Comparison of ENCODE assay signal across 8 mouse cellular contexts in genomic region chr6:113443091-113443490, GRCm38 (mm10). TPM values are rescaled to one million over a fixed set of nuclear protein-coding genes. Genes with fewer than 3 reads are reported as not detected.
DNase-seq lines count a peak whose midpoint lies in the region; ATAC-seq lines count a peak whose summit lies in the region.

No protein-coding gene starts in this region.

- peak overlapping the region; percentile 90 for H3K4me2 ChIP-seq in neural tube, embryonic 15.5 days

- DNase-seq in A20 (ENCODE audit: low read depth, low spot score): peak; percentile 57
- DNase-seq in embryo, embryonic 11 days: peak; percentile 16
- DNase-seq in limb, embryonic 10.5 days (ENCODE audit: low spot score): no peak
- no peak for DNase-seq in adrenal gland, postnatal 25 days
- DNase-seq in adrenal gland, adult 8-10 months: no peak

- H3K9ac ChIP-seq in neural tube, embryonic 15.5 days (replicated peaks): peak overlapping the region; percentile 97

- peaks cover 19% of the 10 kb centered on the region for H3K4me1 ChIP-seq in erythroblast, embryonic 14.5 days (ENCODE audit: control insufficient read depth)
- H3K4me1 ChIP-seq in limb, embryonic 10.5 days: peaks cover 9% of the 10 kb centered on the region
- peaks cover 15% of the 10 kb centered on the region for H3K4me1 ChIP-seq in neural tube, embryonic 15.5 days

- H3K4me3 ChIP-seq in erythroblast, embryonic 14.5 days (replicated peaks): peak overlapping the region; percentile 74
- peak overlapping the region; percentile 96 for H3K4me3 ChIP-seq in limb, embryonic 10.5 days
- peak overlapping the region; percentile 95 for H3K4me3 ChIP-seq in neural tube, embryonic 15.5 days (replicated peaks)

- peaks cover 22% of the 10 kb centered on the region for H3K36me3 ChIP-seq in erythroblast, embryonic 14.5 days (ENCODE audit: control insufficient read depth)
- peaks cover 27% of the 10 kb centered on the region for H3K36me3 ChIP-seq in limb, embryonic 10.5 days
- H3K36me3 ChIP-seq in neural tube, embryonic 15.5 days: peaks cover 20% of the 10 kb centered on the region

- no peak for ATAC-seq in erythroblast, adult 5-6 weeks (replicated peaks; ENCODE audit: low FRiP score, poor library complexity, severe bottlenecking)
- no peak for ATAC-seq in neural tube, embryonic 15.5 days (ENCODE audit: low FRiP score)

- H3K9me3 ChIP-seq in erythroblast, embryonic 14.5 days (ENCODE audit: control insufficient read depth, low read length): no peaks in the 10 kb centered on the region
- H3K9me3 ChIP-seq in limb, embryonic 10.5 days (replicated peaks): no peaks in the 10 kb centered on the region
- no peaks in the 10 kb centered on the region for H3K9me3 ChIP-seq in neural tube, embryonic 15.5 days (replicated peaks)

- H3K27me3 ChIP-seq in erythroblast, embryonic 14.5 days (ENCODE audit: control insufficient read depth): no peaks in the 10 kb centered on the region
- H3K27me3 ChIP-seq in limb, embryonic 10.5 days (ENCODE audit: low read depth, poor library complexity, severe bottlenecking): no peaks in the 10 kb centered on the region
- 0 out of 2 replicates have a peak, but pooled peaks cover 3% of the 10 kb centered on the region for H3K27me3 ChIP-seq in neural tube, embryonic 15.5 days (replicated peaks)

- 48% methylated on average over 12 of the region's 12 CpGs for WGBS in limb, embryonic 10.5 days
- WGBS in neural tube, embryonic 15.5 days: 50% methylated on average over 12 of the region's 12 CpGs

- H3K27ac ChIP-seq in limb, embryonic 10.5 days: peak overlapping the region; percentile 92
- H3K27ac ChIP-seq in neural tube, embryonic 15.5 days (replicated peaks): peak overlapping the region; percentile 85

RNA-seq across cellular contexts. Expression of gene Jagn1, which starts 0.7 kb away (rescaled TPM):
- 0.23 and 0.38 TPM in 2 replicates for polyA plus RNA-seq in erythroblast, embryonic 14.5 days (2012)
- total RNA-seq in erythroblast, adult 5-6 weeks (2015; ENCODE audit: low replicate concordance): 8.1 and 14.4 TPM in 2 replicates
- total RNA-seq in erythroblast, adult 5-6 weeks (2017; ENCODE audit: low replicate concordance): 2.0 and 3.1 TPM in 2 replicates
- polyA plus RNA-seq in limb, embryonic 10.5 days (2016; fragmentation: Nextera tagmentation; extraction: Ambion mirVana): 90.3 and 98.5 TPM in 2 replicates
- polyA plus RNA-seq in neural tube, embryonic 15.5 days (2015; fragmentation: Nextera tagmentation; extraction: Ambion mirVana): 103 TPM in 2 replicates
- total RNA-seq in adrenal gland, postnatal 25 days (2021): 47.5 and 55.0 TPM in 2 replicates
- 10 to 100 TPM; 40.6 to 52.5 (median 46.4) TPM for total RNA-seq in adrenal gland, adult 8-10 months (2022)

RNA-seq across cellular contexts. Expression of gene Cidec, which starts 7.5 kb away (rescaled TPM):
- polyA plus RNA-seq in erythroblast, embryonic 14.5 days (2012): not detected in 2 replicates
- not detected in 2 replicates for total RNA-seq in erythroblast, adult 5-6 weeks (2015; ENCODE audit: low replicate concordance)
- not detected in 2 replicates for total RNA-seq in erythroblast, adult 5-6 weeks (2017; ENCODE audit: low replicate concordance)
- not detected in 2 replicates for polyA plus RNA-seq in limb, embryonic 10.5 days (2016; fragmentation: Nextera tagmentation; extraction: Ambion mirVana)
- 0.24 TPM in 1 of 2 replicates, not detected in the other for polyA plus RNA-seq in neural tube, embryonic 15.5 days (2015; fragmentation: Nextera tagmentation; extraction: Ambion mirVana)
- total RNA-seq in adrenal gland, postnatal 25 days (2021): 153 and 182 TPM in 2 replicates
- total RNA-seq in adrenal gland, adult 8-10 months (2022): 100 to 1,000 TPM; 185 to 405 (median 283) TPM

RNA-seq across cellular contexts. Expression of gene Il17re, which starts 15.2 kb away (rescaled TPM):
- not detected in 2 replicates for polyA plus RNA-seq in erythroblast, embryonic 14.5 days (2012)
- total RNA-seq in erythroblast, adult 5-6 weeks (2015; ENCODE audit: low replicate concordance): 0.42 TPM in 1 of 2 replicates, not detected in the other
- total RNA-seq in erythroblast, adult 5-6 weeks (2017; ENCODE audit: low replicate concordance): 0.51 TPM in 1 of 2 replicates, not detected in the other
- 2.2 and 2.3 TPM in 2 replicates for polyA plus RNA-seq in limb, embryonic 10.5 days (2016; fragmentation: Nextera tagmentation; extraction: Ambion mirVana)
- polyA plus RNA-seq in neural tube, embryonic 15.5 days (2015; fragmentation: Nextera tagmentation; extraction: Ambion mirVana): 0.50 and 1.5 TPM in 2 replicates
- 0.76 and 1.5 TPM in 2 replicates for total RNA-seq in adrenal gland, postnatal 25 days (2021)
- 1 to 10 TPM in 3 of 4 experiments, under 1 TPM in 1; 0.74 to 1.9 (median 1.1) TPM for total RNA-seq in adrenal gland, adult 8-10 months (2022)

RNA-seq across cellular contexts. Expression of gene Rpusd3, which starts 24.0 kb away (rescaled TPM):
- polyA plus RNA-seq in erythroblast, embryonic 14.5 days (2012): 9.0 and 14.6 TPM in 2 replicates
- total RNA-seq in erythroblast, adult 5-6 weeks (2015; ENCODE audit: low replicate concordance): not detected in 2 replicates
- 2.8 TPM in 1 of 2 replicates, not detected in the other for total RNA-seq in erythroblast, adult 5-6 weeks (2017; ENCODE audit: low replicate concordance)
- polyA plus RNA-seq in limb, embryonic 10.5 days (2016; fragmentation: Nextera tagmentation; extraction: Ambion mirVana): 37.9 and 40.8 TPM in 2 replicates
- polyA plus RNA-seq in neural tube, embryonic 15.5 days (2015; fragmentation: Nextera tagmentation; extraction: Ambion mirVana): 20.0 and 24.6 TPM in 2 replicates
- total RNA-seq in adrenal gland, postnatal 25 days (2021): 7.6 and 8.1 TPM in 2 replicates
- 10 to 100 TPM in 3 of 4 experiments, 1 to 10 TPM in 1; 7.6 to 13.8 (median 11.6) TPM for total RNA-seq in adrenal gland, adult 8-10 months (2022)

RNA-seq across cellular contexts. Expression of gene Il17rc, which starts 28.1 kb away (rescaled TPM):
- not detected in 2 replicates for polyA plus RNA-seq in erythroblast, embryonic 14.5 days (2012)
- total RNA-seq in erythroblast, adult 5-6 weeks (2015; ENCODE audit: low replicate concordance): not detected in 2 replicates
- not detected in 2 replicates for total RNA-seq in erythroblast, adult 5-6 weeks (2017; ENCODE audit: low replicate concordance)
- polyA plus RNA-seq in limb, embryonic 10.5 days (2016; fragmentation: Nextera tagmentation; extraction: Ambion mirVana): 3.4 and 4.0 TPM in 2 replicates
- polyA plus RNA-seq in neural tube, embryonic 15.5 days (2015; fragmentation: Nextera tagmentation; extraction: Ambion mirVana): 3.5 and 9.5 TPM in 2 replicates
- total RNA-seq in adrenal gland, postnatal 25 days (2021): 18.0 and 19.3 TPM in 2 replicates
- total RNA-seq in adrenal gland, adult 8-10 months (2022): 10 to 100 TPM; 17.5 to 29.1 (median 24.0) TPM

Comparison
In these comparisons a context has a peak if more than half of its experiments do, and no peak if none do; other contexts are left out.
1. DNase-seq: peak in A20 (single experiment) and embryo, embryonic 11 days (single experiment); none in limb, embryonic 10.5 days (single experiment), adrenal gland, postnatal 25 days (single experiment) and adrenal gland, adult 8-10 months (single experiment).
2. RNA of gene Cidec, which starts 7.5 kb away (total RNA-seq): 185 to 405 TPM in adrenal gland, adult 8-10 months and 153 to 182 TPM in adrenal gland, postnatal 25 days; not detected in erythroblast, adult 5-6 weeks; every median in the first group is over 100 times any median in the second.
3. Peak in every context shown above with its lines, with median percentiles within 50 percentile points of each other: H3K4me3 ChIP-seq.